21 mouse cellular contexts compared by ENCODE assay signal in the genomic region with DNA sequence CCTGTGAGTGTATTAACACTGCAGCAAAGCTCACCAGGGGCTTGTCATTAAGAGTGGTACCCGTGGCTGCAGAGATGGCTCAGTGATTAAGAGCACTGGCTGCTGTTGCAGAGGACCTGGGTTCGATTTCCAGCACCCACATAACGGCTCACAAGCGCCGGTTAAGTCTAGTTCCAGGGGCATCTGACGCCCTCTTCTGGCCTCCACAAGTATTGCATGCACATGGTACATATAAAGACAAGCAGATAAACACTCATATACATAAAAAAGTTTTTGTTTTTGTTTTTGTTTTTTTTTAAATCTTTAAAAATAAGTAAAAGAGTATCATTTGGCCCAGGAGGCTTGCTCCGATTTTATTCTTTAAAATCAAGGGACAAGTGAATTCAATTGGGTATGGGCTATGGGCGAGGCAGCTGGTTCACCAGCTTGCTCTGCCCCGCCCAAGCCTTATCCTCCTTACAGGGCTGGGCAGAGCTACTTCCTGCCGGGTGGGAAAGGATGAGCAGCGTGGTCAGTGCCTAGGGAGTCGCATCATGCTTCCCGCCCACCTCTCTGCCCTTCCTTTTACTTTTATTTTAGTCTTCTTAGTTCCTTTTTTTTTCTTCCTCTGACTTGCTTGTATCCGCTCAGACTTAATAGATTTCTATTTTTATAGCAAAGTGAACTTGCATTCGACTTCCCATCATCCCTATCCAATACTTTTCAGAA. TPM values are rescaled to one million over a fixed set of nuclear protein-coding genes. Genes with fewer than 3 reads are reported as not detected.
DNase-seq lines count a peak whose midpoint lies in the region; ATAC-seq and TF ChIP-seq lines count a peak whose summit lies in the region.
"Had no signal": no experiment of that assay in that cellular context is flagged by ENCODE, and none has a peak within 500 bp of the region (broad histone marks: within the 10 kb centered on the region; RNA-seq: fewer than 3 reads in every experiment).

No protein-coding gene starts in this region.

- no peaks in the 10 kb centered on the region for H3K9me3 ChIP-seq in forebrain, postnatal 0 days (ENCODE audit: low read length)
- no peaks in the 10 kb centered on the region for H3K9me3 ChIP-seq in forebrain, embryonic 14.5 days (replicated peaks; ENCODE audit: control insufficient read depth, low read length)
- no peaks in the 10 kb centered on the region; the same call in 1 of the 2 replicates for H3K9me3 ChIP-seq in hindbrain, embryonic 16.5 days (ENCODE audit: control insufficient read depth, low read length)
- H3K9me3 ChIP-seq: forebrain, embryonic 15.5 days; heart, embryonic 10.5 days; liver, embryonic 13.5 days; midbrain, embryonic 12.5 days had no signal

- no peak for ATAC-seq in forebrain, postnatal 0 days
- ATAC-seq in forebrain, embryonic 14.5 days = no peak
- ATAC-seq in hindbrain, embryonic 16.5 days = no peak
- ATAC-seq: forebrain, embryonic 15.5 days; intestine, embryonic 16.5 days had no signal

- no peak for DNase-seq in forebrain, postnatal 0 days
- DNase-seq in forebrain, embryonic 14.5 days (ENCODE audit: low spot score) = no peak
- DNase-seq in layer of hippocampus, adult 2 months (ENCODE audit: low spot score in 2 of 2) = no peak
- DNase-seq in layer of hippocampus, postnatal 10 days (ENCODE audit: low spot score in 2 of 2) = no peak
- DNase-seq in 416B (ENCODE audit: low read depth) = peak; percentile 16
- DNase-seq in brain, embryonic 14.5 days (ENCODE audit: low read depth) = no peak
- DNase-seq in MN1 (ENCODE audit: low spot score) = no peak
- DNase-seq: cerebellum, adult 11-12 months; cerebellum, postnatal 25 days; gastrocnemius, postnatal 14 days; liver, embryonic 13.5 days; lung, postnatal 14 days; thymus, adult 18-20 months had no signal

- H3K36me3 ChIP-seq in forebrain, postnatal 0 days (ENCODE audit: insufficient read depth) = no peaks in the 10 kb centered on the region
- H3K36me3 ChIP-seq in forebrain, embryonic 14.5 days (ENCODE audit: control insufficient read depth, insufficient read depth, low read length) = no peaks in the 10 kb centered on the region
- no peaks in the 10 kb centered on the region for H3K36me3 ChIP-seq in hindbrain, embryonic 16.5 days (ENCODE audit: control insufficient read depth, insufficient read depth, low read length)
- H3K36me3 ChIP-seq: embryonic facial prominence, embryonic 10.5 days; forebrain, embryonic 15.5 days; liver, embryonic 13.5 days; midbrain, embryonic 12.5 days had no signal

- no peak overlapping the region for H3K4me2 ChIP-seq in forebrain, postnatal 0 days (ENCODE audit: low read depth)
- H3K4me2 ChIP-seq in forebrain, embryonic 14.5 days (ENCODE audit: low read length) = no peak overlapping the region
- no peak overlapping the region for H3K4me2 ChIP-seq in hindbrain, embryonic 16.5 days (ENCODE audit: low read length)
- H3K4me2 ChIP-seq: forebrain, embryonic 15.5 days; hindbrain, embryonic 14.5 days; liver, embryonic 13.5 days; midbrain, embryonic 12.5 days had no signal

- H3K4me1 ChIP-seq in forebrain, postnatal 0 days (ENCODE audit: insufficient read depth) = peaks cover 5% of the 10 kb centered on the region; the same call in 1 of the 2 replicates
- H3K4me1 ChIP-seq in forebrain, embryonic 14.5 days (ENCODE audit: control insufficient read depth, insufficient read depth, low read length) = no peaks in the 10 kb centered on the region
- H3K4me1 ChIP-seq in hindbrain, embryonic 16.5 days (ENCODE audit: control insufficient read depth, insufficient read depth, low read depth, low read length) = no peaks in the 10 kb centered on the region
- H3K4me1 ChIP-seq: embryonic facial prominence, embryonic 10.5 days; liver, embryonic 13.5 days; midbrain, embryonic 12.5 days had no signal

- no peaks in the 10 kb centered on the region for H3K27me3 ChIP-seq in forebrain, postnatal 0 days (ENCODE audit: insufficient read depth, low read length)
- no peaks in the 10 kb centered on the region for H3K27me3 ChIP-seq in forebrain, embryonic 14.5 days (replicated peaks; ENCODE audit: control insufficient read depth, insufficient read depth, low read length)
- H3K27me3 ChIP-seq in hindbrain, embryonic 16.5 days (replicated peaks; ENCODE audit: control insufficient read depth, insufficient read depth, low read length) = no peaks in the 10 kb centered on the region
- H3K27me3 ChIP-seq: CH12.LX; forebrain, embryonic 15.5 days; liver, embryonic 13.5 days; midbrain, embryonic 12.5 days had no signal

- 0 out of 2 replicates have a peak, but pooled peaks have one; percentile 8 for TF ChIP-seq CTCF in forebrain, postnatal 0 days (IDR thresholded peaks at IDR 0.05; ENCODE audit: low read depth)
- peak; percentile 57 for TF ChIP-seq CTCF in layer of hippocampus, adult 2 months (conservative IDR thresholded peaks at IDR 0.05)
- TF ChIP-seq CTCF in brain, embryonic 14.5 days (IDR thresholded peaks at IDR 0.05; ENCODE audit: borderline replicate concordance, extremely low read depth, insufficient read depth, insufficient read length) = peak; percentile 11; the same call in 1 of the 2 replicates

- H3K27ac ChIP-seq in forebrain, postnatal 0 days (ENCODE audit: low read depth, low read length) = no peak overlapping the region
- H3K27ac ChIP-seq in forebrain, embryonic 14.5 days (ENCODE audit: low read depth, low read length) = no peak overlapping the region
- no peak overlapping the region for H3K27ac ChIP-seq in layer of hippocampus, adult 2 months
- no peak overlapping the region for H3K27ac ChIP-seq in hindbrain, embryonic 16.5 days (ENCODE audit: low read depth, low read length)
- H3K27ac ChIP-seq: embryonic facial prominence, embryonic 10.5 days; forebrain, embryonic 15.5 days; heart, embryonic 10.5 days; hindbrain, embryonic 14.5 days; liver, embryonic 13.5 days; midbrain, embryonic 12.5 days had no signal

- no peak overlapping the region for H3K9ac ChIP-seq in forebrain, postnatal 0 days
- H3K9ac ChIP-seq in forebrain, embryonic 14.5 days (ENCODE audit: low read length) = no peak overlapping the region
- no peak overlapping the region for H3K9ac ChIP-seq in hindbrain, embryonic 16.5 days (ENCODE audit: low read depth, low read length)
- H3K9ac ChIP-seq: forebrain, embryonic 15.5 days; hindbrain, embryonic 14.5 days; liver, embryonic 13.5 days; midbrain, embryonic 12.5 days had no signal

- no peak for TF ChIP-seq POLR2A in brain, embryonic 14.5 days (IDR thresholded peaks at IDR 0.05; ENCODE audit: borderline replicate concordance, extremely low read depth, insufficient read depth, insufficient read length, poor library complexity, severe bottlenecking)

- 90% methylated on average over 15 of the region's 15 CpGs for WGBS in forebrain, postnatal 0 days
- 86% methylated on average over 15 of the region's 15 CpGs for WGBS in forebrain, embryonic 14.5 days
- WGBS in hindbrain, embryonic 16.5 days = 90% methylated on average over 15 of the region's 15 CpGs

- H3K4me3 ChIP-seq in forebrain, postnatal 0 days (ENCODE audit: low read depth, low read length) = no peak overlapping the region
- no peak overlapping the region for H3K4me3 ChIP-seq in forebrain, embryonic 14.5 days (ENCODE audit: low read depth, low read length)
- no peak overlapping the region for H3K4me3 ChIP-seq in layer of hippocampus, adult 2 months
- H3K4me3 ChIP-seq in hindbrain, embryonic 16.5 days (ENCODE audit: low read length) = no peak overlapping the region
- H3K4me3 ChIP-seq: embryonic facial prominence, embryonic 10.5 days; forebrain, embryonic 15.5 days; heart, embryonic 10.5 days; liver, embryonic 13.5 days; midbrain, embryonic 12.5 days had no signal

RNA-seq across cellular contexts. Expression of gene Flt1, which starts 57.0 kb away (rescaled TPM):
- total RNA-seq in forebrain, postnatal 0 days (2014; rRNA removed) = 8.5 and 11.6 TPM in 2 replicates
- polyA plus RNA-seq in forebrain, postnatal 0 days (2015; fragmentation: Nextera tagmentation; extraction: Ambion mirVana) = 6.4 and 10.1 TPM in 2 replicates
- polyA plus RNA-seq in forebrain, embryonic 14.5 days (2014; fragmentation: Nextera tagmentation; extraction: Ambion mirVana) = 6.5 and 7.6 TPM in 2 replicates
- total RNA-seq in layer of hippocampus, adult 2 months (2021) = 10 to 100 TPM; 31.7 to 34.7 TPM
- total RNA-seq in layer of hippocampus, postnatal 10 days (2021) = 10 to 100 TPM; 27.0 to 29.0 TPM
- 4.5 and 8.1 TPM in 2 replicates for polyA plus RNA-seq in brain, embryonic 14.5 days (2012; rRNA removed)
- 14.6 and 15.1 TPM in 2 replicates for polyA plus RNA-seq in hindbrain, embryonic 16.5 days (2015; fragmentation: Nextera tagmentation; extraction: Ambion mirVana)
